Mouse (Mus musculus): ENCODE measurements at regions not wholly inside any gene's neighbourhood (a gene's known extent, or its start where the extent isn't known, plus 50 kb on each side); places are given as distances from the start of the nearest gene placed in this dataset.

- H3K27ac ChIP-seq (ENCODE audit: insufficient read depth, low read depth), result no peak overlapping the region
- H3K4me2 ChIP-seq (ENCODE audit: insufficient read depth, low read depth, poor library complexity, severe bottlenecking), result no peak overlapping the region
- in situ Hi-C loops (cut with MboI; ENCODE audit: low pct_ligation_motif_present, low pct_unique_long_range_greater_than_20kb, low sequenced_read_pairs) (no loop called here), dilution Hi-C loops (cut with MboI; ENCODE audit: extremely low pct_ligation_motif_present, extremely low pct_unique_long_range_greater_than_20kb, low sequenced_read_pairs) (no loop called here)
- no peaks in the 10 kb centered on the region for H3K36me3 ChIP-seq (replicated peaks in 1 of 2; ENCODE audit: control insufficient read depth in 1 of 2, insufficient read depth in 1 of 2, low read length in 1 of 2)
- TF ChIP-seq MXI1 (IDR thresholded peaks at IDR 0.05; ENCODE audit: low read depth, low read length), result no peak
- TF ChIP-seq EP300 (IDR thresholded peaks at IDR 0.05; ENCODE audit: low read length), result no peak
- no peak for TF ChIP-seq IRF4 (IDR thresholded peaks at IDR 0.05; ENCODE audit: low read depth, low read length)
- no peak for TF ChIP-seq ZNF384 (IDR thresholded peaks at IDR 0.05; ENCODE audit: low read depth, low read length)
- no peak for TF ChIP-seq ZC3H11A (IDR thresholded peaks at IDR 0.05; ENCODE audit: low read depth, low read length)
- TF ChIP-seq SMC3 (IDR thresholded peaks at IDR 0.05; ENCODE audit: low read depth, low read length), result no peak
- no peak for TF ChIP-seq TCF12 (IDR thresholded peaks at IDR 0.05; ENCODE audit: low read depth, low read length)
- TF ChIP-seq CHD1 (IDR thresholded peaks at IDR 0.05; ENCODE audit: low read depth, low read length), result no peak
- TF ChIP-seq USF1 (IDR thresholded peaks at IDR 0.05; ENCODE audit: low read depth, low read length), result no peak
- TF ChIP-seq ETS1 (conservative IDR thresholded peaks at IDR 0.05; ENCODE audit: low read depth, low read length), result no peak
- TF ChIP-seq ZKSCAN1 (IDR thresholded peaks at IDR 0.05; ENCODE audit: borderline replicate concordance, low read depth, low read length), result no peak
- TF ChIP-seq MEF2A (IDR thresholded peaks at IDR 0.05; ENCODE audit: borderline replicate concordance, low read depth, low read length), result no peak
- TF ChIP-seq CTCF (conservative IDR thresholded peaks at IDR 0.05 in 1 of 2, IDR thresholded peaks at IDR 0.05 in 1 of 2; ENCODE audit: low read depth in 2 of 2, low read length in 2 of 2), result no peak
- TF ChIP-seq POLR2A (IDR thresholded peaks at IDR 0.05; ENCODE audit: low read depth, low read length), result no peak
- no peak for TF ChIP-seq MYC (IDR thresholded peaks at IDR 0.05; ENCODE audit: low read depth, low read length)
- TF ChIP-seq MAX (IDR thresholded peaks at IDR 0.05; ENCODE audit: low read length), result no peak
- no peak for TF ChIP-seq TBP (conservative IDR thresholded peaks at IDR 0.05; ENCODE audit: low read depth, low read length)
- no peak for TF ChIP-seq SIN3A (IDR thresholded peaks at IDR 0.05; ENCODE audit: low read length)
- no peak for TF ChIP-seq NELFE (IDR thresholded peaks at IDR 0.05; ENCODE audit: low read depth, low read length)
- TF ChIP-seq JUN (IDR thresholded peaks at IDR 0.05; ENCODE audit: insufficient read depth, low read depth, low read length), result no peak
- H3K4me3 ChIP-seq (replicated peaks in 1 of 3; ENCODE audit: low read depth in 2 of 3, low read length in 2 of 3, poor library complexity in 1 of 3), result no peak overlapping the region
- DNase-seq (ENCODE audit: extremely low read depth), result no peak
- no peak overlapping the region for H3K9ac ChIP-seq (ENCODE audit: insufficient read depth, low read depth)
- peaks cover 11 to 19% of the 10 kb centered on the region in 2 experiments; a peak in 3 of 4 replicates for H3K4me1 ChIP-seq (ENCODE audit: control insufficient read depth in 1 of 2, insufficient read depth in 2 of 2)
- H3K9me3 ChIP-seq (replicated peaks; ENCODE audit: low read length), result peaks cover 4% of the 10 kb centered on the region
- H3K27me3 ChIP-seq (replicated peaks), result peaks cover 8% of the 10 kb centered on the region
- H3K79me2 ChIP-seq (replicated peaks; ENCODE audit: control insufficient read depth, extremely low read depth, insufficient read depth, poor library complexity, severe bottlenecking), result no peaks in the 10 kb centered on the region
These were observed 64.0 kb upstream of the Hes1 start for GRCm38 (mm10) chr16:30000166-30000565.

- Histone ChIP-seq H3K27me3 (replicated peaks) (peaks cover 52% of the 10 kb centered on the region), H3K27ac (ENCODE audit: insufficient read depth, low read depth) (no peak overlapping the region), H3K4me1 (ENCODE audit: control insufficient read depth in 1 of 2, insufficient read depth in 2 of 2) (peaks cover 16 to 26% of the 10 kb centered on the region in 2 experiments), H3K4me3 (replicated peaks in 1 of 3; ENCODE audit: low read depth in 2 of 3, low read length in 2 of 3, poor library complexity in 1 of 3) (no peak overlapping the region), H3K9ac (ENCODE audit: insufficient read depth, low read depth) (no peak overlapping the region), H3K36me3 (replicated peaks in 1 of 2; ENCODE audit: control insufficient read depth in 1 of 2, insufficient read depth in 1 of 2, low read length in 1 of 2) (no peaks in the 10 kb centered on the region), H3K4me2 (ENCODE audit: insufficient read depth, low read depth, poor library complexity, severe bottlenecking) (no peak overlapping the region), H3K9me3 (replicated peaks; ENCODE audit: low read length) (peaks cover 4% of the 10 kb centered on the region), H3K79me2 (replicated peaks; ENCODE audit: control insufficient read depth, extremely low read depth, insufficient read depth, poor library complexity, severe bottlenecking) (no peaks in the 10 kb centered on the region)
- dilution Hi-C loops (cut with MboI; ENCODE audit: extremely low pct_ligation_motif_present, extremely low pct_unique_long_range_greater_than_20kb, low sequenced_read_pairs) (no loop called here), in situ Hi-C loops (cut with MboI; ENCODE audit: low pct_ligation_motif_present, low pct_unique_long_range_greater_than_20kb, low sequenced_read_pairs) (no loop called here)
- TF ChIP-seq MEF2A (IDR thresholded peaks at IDR 0.05; ENCODE audit: borderline replicate concordance, low read depth, low read length) (no peak), E2F4 (IDR thresholded peaks at IDR 0.05; ENCODE audit: insufficient replicate concordance, low read depth, low read length) (no peak), MAZ (IDR thresholded peaks at IDR 0.05; ENCODE audit: low read depth, low read length) (no peak), NELFE (IDR thresholded peaks at IDR 0.05; ENCODE audit: low read depth, low read length) (no peak), TCF12 (IDR thresholded peaks at IDR 0.05; ENCODE audit: low read depth, low read length) (no peak), MYC (IDR thresholded peaks at IDR 0.05; ENCODE audit: low read depth, low read length) (no peak), CHD2 (IDR thresholded peaks at IDR 0.05; ENCODE audit: low read length) (no peak), PAX5 (IDR thresholded peaks at IDR 0.05; ENCODE audit: low read length) (no peak), ZKSCAN1 (IDR thresholded peaks at IDR 0.05; ENCODE audit: borderline replicate concordance, low read depth, low read length) (no peak), SMC3 (IDR thresholded peaks at IDR 0.05; ENCODE audit: low read depth, low read length) (no peak), ELF1 (IDR thresholded peaks at IDR 0.05; ENCODE audit: low read depth, low read length) (no peak), MXI1 (IDR thresholded peaks at IDR 0.05; ENCODE audit: low read depth, low read length) (no peak), ZMIZ1 (IDR thresholded peaks at IDR 0.05; ENCODE audit: low read depth, low read length) (no peak), POLR2AphosphoS2 (IDR thresholded peaks at IDR 0.05; ENCODE audit: low read depth, low read length) (no peak), EP300 (IDR thresholded peaks at IDR 0.05; ENCODE audit: low read length) (no peak), USF1 (IDR thresholded peaks at IDR 0.05; ENCODE audit: low read depth, low read length) (no peak), NRF1 (IDR thresholded peaks at IDR 0.05; ENCODE audit: low read depth, low read length) (no peak), ZC3H11A (IDR thresholded peaks at IDR 0.05; ENCODE audit: low read depth, low read length) (no peak)
- DNase-seq (ENCODE audit: extremely low read depth), result no peak
These were observed 59.1 kb upstream of the Hes1 start for GRCm38 (mm10) chr16:30005124-30005523.

Data from CH12.LX (cell line).